Mouse (Mus musculus): ENCODE measurements at regions not wholly inside any gene's neighbourhood (a gene's known extent, or its start where the extent isn't known, plus 50 kb on each side); places are given as distances from the start of the nearest gene placed in this dataset.

DNA sequence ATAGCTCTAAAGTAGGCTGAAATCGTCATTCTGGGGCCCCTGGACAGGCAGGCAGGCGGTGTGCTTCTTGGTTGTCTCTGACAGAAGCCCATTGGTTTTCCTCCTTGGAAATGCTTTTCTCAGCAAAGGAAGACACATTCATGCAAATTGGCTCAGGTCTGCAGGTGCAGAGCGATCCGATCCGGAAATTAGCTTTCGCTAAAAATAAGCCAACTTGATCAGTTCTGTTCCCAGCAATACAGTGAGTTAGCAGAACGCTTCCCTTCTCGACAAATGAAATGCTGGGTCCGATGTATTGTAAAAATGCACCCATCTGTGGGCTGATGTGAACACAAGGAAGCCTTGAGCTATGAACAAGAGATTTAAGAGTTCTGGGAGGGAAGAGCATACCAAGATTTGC, 66.2 kb upstream of the Lipc start:
- no peak for TF ChIP-seq EP300 (IDR thresholded peaks at IDR 0.05)
- TF ChIP-seq CTCF (IDR thresholded peaks at IDR 0.05) = no peak

Data from lung, postnatal 0 days (tissue).